Mouse (Mus musculus): ENCODE measurements at regions not wholly inside any gene's neighbourhood (a gene's known extent, or its start where the extent isn't known, plus 50 kb on each side); places are given as distances from the start of the nearest gene placed in this dataset.

- no peak for TF ChIP-seq CTCF (IDR thresholded peaks at IDR 0.05; ENCODE audit: low read depth)
- no peak for TF ChIP-seq EP300 (IDR thresholded peaks at IDR 0.05; ENCODE audit: low read depth)
Measured at GRCm38 (mm10) chr9:13992728-13993127, 165.2 kb downstream of the Fam76b start.
